Mouse (Mus musculus): ENCODE data around the gene Tcf20.

DNA sequence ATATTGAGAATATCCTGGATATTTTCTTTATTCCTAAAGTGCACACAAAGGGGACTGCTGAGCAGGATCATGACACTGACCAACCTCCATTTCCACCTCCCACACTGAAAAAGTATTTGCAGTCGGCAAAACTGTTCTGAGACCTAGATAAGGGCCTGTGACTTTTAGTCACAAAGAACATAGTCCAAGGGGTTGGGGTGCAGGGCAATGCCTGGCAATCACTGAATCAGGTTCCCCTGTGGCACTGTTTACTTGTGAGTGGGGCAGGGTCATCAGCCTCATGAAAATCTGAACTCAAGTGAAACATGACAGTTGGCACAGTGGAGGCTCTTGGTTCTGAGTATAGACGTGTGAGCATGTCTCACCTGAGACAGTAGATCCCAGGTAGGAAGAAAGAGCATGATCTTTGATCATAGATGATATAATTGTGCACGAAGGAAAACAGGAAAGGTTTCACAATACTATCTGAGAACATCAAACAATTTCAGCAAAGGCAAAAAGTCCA, 191.7 kb downstream of the Tcf20 start:
- TF ChIP-seq CTCF (IDR thresholded peaks at IDR 0.05; ENCODE audit: insufficient read depth, low read depth, low read length) = no peak
- no peak for TF ChIP-seq POLR2A (IDR thresholded peaks at IDR 0.05; ENCODE audit: insufficient read depth, low read depth, low read length)

Measured in olfactory bulb, adult 2 months (tissue).